Mouse (Mus musculus): ENCODE data around the gene Hk1. TPM values are rescaled to one million over a fixed set of nuclear protein-coding genes. Genes with fewer than 3 reads are reported as not detected.

Hk1 gene
- total RNA-seq, 2 experiments from 2014 or later = 130 to 269 TPM

GRCm38 (mm10) chr10:62287460-62288124 is 92.1 kb downstream of the Hk1 start:
- no peak for ATAC-seq (replicated peaks; ENCODE audit: low FRiP score, poor library complexity, severe bottlenecking)

GRCm38 (mm10) chr10:62283206-62283792 is 96.4 kb downstream of the Hk1 start:
- ATAC-seq (replicated peaks; ENCODE audit: low FRiP score, poor library complexity, severe bottlenecking) = no peak

GRCm38 (mm10) chr10:62282782-62283181 is 96.9 kb downstream of the Hk1 start:
- no peak for ATAC-seq (replicated peaks; ENCODE audit: low FRiP score, poor library complexity, severe bottlenecking)

GRCm38 (mm10) chr10:62279671-62280070 is 100.0 kb downstream of the Hk1 start:
- no peak for ATAC-seq (replicated peaks; ENCODE audit: low FRiP score, poor library complexity, severe bottlenecking)

- no peak for ATAC-seq (replicated peaks; ENCODE audit: low FRiP score, poor library complexity, severe bottlenecking)
Observed at GRCm38 (mm10) chr10:62279066-62279465, 100.6 kb downstream of the Hk1 start.

GRCm38 (mm10) chr10:62277499-62278293 is 102.0 kb downstream of the Hk1 start:
- no peak for ATAC-seq (replicated peaks; ENCODE audit: low FRiP score, poor library complexity, severe bottlenecking)

GRCm38 (mm10) chr10:62275235-62275634 is 104.5 kb downstream of the Hk1 start:
- peak; percentile 62; the same call in 1 of the 2 replicates for ATAC-seq (replicated peaks; ENCODE audit: low FRiP score, poor library complexity, severe bottlenecking)

- ATAC-seq (replicated peaks; ENCODE audit: low FRiP score, poor library complexity, severe bottlenecking) = no peak
Observed at GRCm38 (mm10) chr10:62269278-62269677, 110.4 kb downstream of the Hk1 start.

- ATAC-seq (replicated peaks; ENCODE audit: low FRiP score, poor library complexity, severe bottlenecking) = no peak
Observed at GRCm38 (mm10) chr10:62264299-62264698, 115.4 kb downstream of the Hk1 start.

GRCm38 (mm10) chr10:62261115-62261886 is 118.4 kb downstream of the Hk1 start:
- peak; percentile 57 for ATAC-seq (replicated peaks; ENCODE audit: low FRiP score, poor library complexity, severe bottlenecking)

- no peak for ATAC-seq (replicated peaks; ENCODE audit: low FRiP score, poor library complexity, severe bottlenecking)
Observed at GRCm38 (mm10) chr10:62258298-62258697, 121.4 kb downstream of the Hk1 start.

- no peak for ATAC-seq (replicated peaks; ENCODE audit: low FRiP score, poor library complexity, severe bottlenecking)
Observed at GRCm38 (mm10) chr10:62252496-62253235, 127.0 kb downstream of the Hk1 start.

GRCm38 (mm10) chr10:62252000-62252488 is 127.7 kb downstream of the Hk1 start, which contains the start of gene Tacr2:
Tacr2 (plus strand) TSS chr10:62252438.
- ATAC-seq (replicated peaks; ENCODE audit: low FRiP score, poor library complexity, severe bottlenecking) = no peak

GRCm38 (mm10) chr10:62247815-62248214 is 131.9 kb downstream of the Hk1 start:
- ATAC-seq (replicated peaks; ENCODE audit: low FRiP score, poor library complexity, severe bottlenecking) = no peak

GRCm38 (mm10) chr10:62247156-62247555 is 132.6 kb downstream of the Hk1 start:
- ATAC-seq (replicated peaks; ENCODE audit: low FRiP score, poor library complexity, severe bottlenecking) = no peak

- no peak for ATAC-seq (replicated peaks; ENCODE audit: low FRiP score, poor library complexity, severe bottlenecking)
Observed at GRCm38 (mm10) chr10:62244067-62244466, 135.6 kb downstream of the Hk1 start.

GRCm38 (mm10) chr10:62242896-62243295 is 136.8 kb downstream of the Hk1 start:
- no peak for ATAC-seq (replicated peaks; ENCODE audit: low FRiP score, poor library complexity, severe bottlenecking)

GRCm38 (mm10) chr10:62242358-62242757 is 137.3 kb downstream of the Hk1 start:
- no peak for ATAC-seq (replicated peaks; ENCODE audit: low FRiP score, poor library complexity, severe bottlenecking)

- no peak for ATAC-seq (replicated peaks; ENCODE audit: low FRiP score, poor library complexity, severe bottlenecking)
Observed at GRCm38 (mm10) chr10:62239270-62239669, 140.4 kb downstream of the Hk1 start.
